Mouse (Mus musculus) spleen, embryonic (tissue): Measurements from ENCODE around the gene Prss3.
"Not testable (repeated sequence)": the region's sequence is repeated elsewhere in the genome, so short reads cannot be mapped to it uniquely, and the experiment has no call there.

Experiments
- CTCF ChIA-PET: fragments of 350-600 bp; sonication (Branson Sonifier 250); formaldehyde crosslinking; loops from one replicate; lab custom pipeline; 2022; lab: Charles Lee

The Prss3 gene

GRCm38 (mm10) chr6:41377578-41377977, at the start of gene Prss3:
Gene Prss3, minus strand, starts transcription at chr6:41377678.
- CTCF ChIA-PET: not testable (repeated sequence)

- CTCF ChIA-PET: not testable (repeated sequence)
Measured at GRCm38 (mm10) chr6:41392056-41392455, 14.6 kb upstream of the Prss3 start, which contains the start of gene Gm5771. Gene Gm5771, plus strand, starts transcription at chr6:41392356.

GRCm38 (mm10) chr6:41391640-41392039, 14.2 kb upstream of the Prss3 start:
- CTCF ChIA-PET: not testable (repeated sequence)

GRCm38 (mm10) chr6:41386781-41387180, 9.3 kb upstream of the Prss3 start:
- CTCF ChIA-PET: no interaction called here

- CTCF ChIA-PET: not testable (repeated sequence)
Measured at GRCm38 (mm10) chr6:41373772-41374171, 3.7 kb downstream of the Prss3 start.

- CTCF ChIA-PET: no interaction called here
Measured at GRCm38 (mm10) chr6:41353932-41354331, 23.5 kb downstream of the Prss3 start, which contains the start of gene Try10. Gene Try10, plus strand, starts transcription at chr6:41354105.
